In genomic region chr17:83340895-83341524, GRCm38 (mm10) we compare ENCODE assay signal across 19 mouse cellular contexts. TPM values are rescaled to one million over a fixed set of nuclear protein-coding genes. Genes with fewer than 3 reads are reported as not detected.
DNase-seq lines count a peak whose midpoint lies in the region; ATAC-seq and TF ChIP-seq lines count a peak whose summit lies in the region.
"Had no signal": no experiment of that assay in that cellular context is flagged by ENCODE, and none has a peak within 500 bp of the region (broad histone marks: within the 10 kb centered on the region; RNA-seq: fewer than 3 reads in every experiment).

No protein-coding gene starts in this region.

- H3K4me2 ChIP-seq in liver, embryonic 12.5 days: peak overlapping the region; percentile 24; the same call in 1 of the 2 replicates
- H3K4me2 ChIP-seq in liver, embryonic 11.5 days: no peak overlapping the region
- H3K4me2 ChIP-seq: forebrain, embryonic 13.5 days; midbrain, embryonic 12.5 days had no signal

- H3K4me1 ChIP-seq in heart, embryonic 10.5 days: peaks cover 10% of the 10 kb centered on the region
- H3K4me1 ChIP-seq in liver, embryonic 12.5 days: 0 out of 2 replicates have a peak, but pooled peaks cover 12% of the 10 kb centered on the region
- peaks cover 5% of the 10 kb centered on the region for H3K4me1 ChIP-seq in liver, embryonic 11.5 days (replicated peaks; ENCODE audit: control insufficient read depth, insufficient read depth, low read length)
- peaks cover 2% of the 10 kb centered on the region; the same call in 1 of the 2 replicates for H3K4me1 ChIP-seq in lung, adult 2 months (ENCODE audit: control insufficient read depth, insufficient read depth, low read length)
- H3K4me1 ChIP-seq: forebrain, embryonic 13.5 days; midbrain, embryonic 12.5 days had no signal

- ATAC-seq in liver, embryonic 12.5 days: no peak
- ATAC-seq in liver, embryonic 11.5 days (replicated peaks; ENCODE audit: low FRiP score): no peak
- no peak for ATAC-seq in inflammation-experienced regulatory T-cells, adult 6 months
- ATAC-seq: forebrain, embryonic 13.5 days; hindbrain, postnatal 0 days had no signal

- WGBS in heart, embryonic 10.5 days: 40% methylated on average over 16 of the region's 16 CpGs
- WGBS in liver, embryonic 12.5 days (ENCODE audit: insufficient replicate concordance): 50% methylated on average over 16 of the region's 16 CpGs
- WGBS in liver, embryonic 11.5 days: 54% methylated on average over 16 of the region's 16 CpGs
- WGBS in lung, adult 2 months: 42% methylated on average over 16 of the region's 16 CpGs

- H3K9me3 ChIP-seq in heart, embryonic 10.5 days: no peaks in the 10 kb centered on the region
- H3K9me3 ChIP-seq in liver, embryonic 12.5 days (replicated peaks): no peaks in the 10 kb centered on the region
- H3K9me3 ChIP-seq in liver, embryonic 11.5 days (ENCODE audit: control insufficient read depth, low read length): no peaks in the 10 kb centered on the region
- H3K9me3 ChIP-seq: forebrain, embryonic 13.5 days; midbrain, embryonic 12.5 days had no signal

- H3K27ac ChIP-seq in heart, embryonic 10.5 days: peak overlapping the region; percentile 53
- no peak overlapping the region for H3K27ac ChIP-seq in liver, embryonic 12.5 days
- H3K27ac ChIP-seq in liver, embryonic 11.5 days (ENCODE audit: low read depth, low read length): no peak overlapping the region
- H3K27ac ChIP-seq: forebrain, embryonic 13.5 days; hindbrain, postnatal 0 days; macrophage; midbrain, embryonic 12.5 days had no signal

- H3K4me3 ChIP-seq in heart, embryonic 10.5 days: no peak overlapping the region
- no peak overlapping the region for H3K4me3 ChIP-seq in liver, embryonic 12.5 days
- H3K4me3 ChIP-seq in liver, embryonic 11.5 days (ENCODE audit: low read depth, low read length): no peak overlapping the region
- H3K4me3 ChIP-seq in lung, adult 2 months (replicated peaks; ENCODE audit: extremely low read depth, low read depth, low read length): peak overlapping the region; percentile 52
- H3K4me3 ChIP-seq: forebrain, embryonic 13.5 days; midbrain, embryonic 12.5 days had no signal

- no peak for TF ChIP-seq CTCF in lung, adult 2 months (IDR thresholded peaks at IDR 0.05; ENCODE audit: insufficient read depth, low read length)

- H3K27me3 ChIP-seq in heart, embryonic 10.5 days (ENCODE audit: insufficient read depth, poor library complexity, severe bottlenecking): no peaks in the 10 kb centered on the region
- H3K27me3 ChIP-seq in liver, embryonic 12.5 days (replicated peaks): peaks cover 4% of the 10 kb centered on the region; the same call in 1 of the 2 replicates
- H3K27me3 ChIP-seq in liver, embryonic 11.5 days (replicated peaks; ENCODE audit: control insufficient read depth, insufficient read depth, low read length): no peaks in the 10 kb centered on the region
- H3K27me3 ChIP-seq: forebrain, embryonic 13.5 days; midbrain, embryonic 12.5 days had no signal

- H3K9ac ChIP-seq in liver, embryonic 12.5 days: no peak overlapping the region
- no peak overlapping the region for H3K9ac ChIP-seq in liver, embryonic 11.5 days (ENCODE audit: low read depth, low read length)
- H3K9ac ChIP-seq: forebrain, embryonic 13.5 days; midbrain, embryonic 12.5 days had no signal

- TF ChIP-seq POLR2A in lung, adult 2 months (IDR thresholded peaks at IDR 0.05; ENCODE audit: borderline replicate concordance, extremely low read depth, low read depth, low read length): peak; percentile 46; the same call in 1 of the 2 replicates

- H3K36me3 ChIP-seq in heart, embryonic 10.5 days: no peaks in the 10 kb centered on the region
- H3K36me3 ChIP-seq in liver, embryonic 12.5 days: no peaks in the 10 kb centered on the region
- no peaks in the 10 kb centered on the region for H3K36me3 ChIP-seq in liver, embryonic 11.5 days (ENCODE audit: control insufficient read depth, insufficient read depth, low read length)
- H3K36me3 ChIP-seq: midbrain, embryonic 12.5 days had no signal

- DNase-seq in heart, embryonic 10.5 days (ENCODE audit: low spot score): peak; percentile 72
- no peak for DNase-seq in heart, postnatal 25 days (ENCODE audit: low spot score)
- DNase-seq in liver, embryonic 11.5 days (ENCODE audit: low spot score): no peak
- DNase-seq in lung, adult 2 months: peak; percentile 59
- peak; percentile 82 for DNase-seq in lung, postnatal 36 days
- no peak for DNase-seq in cerebellum, postnatal 25 days
- DNase-seq: adrenal gland, postnatal 10 days; cerebellum, adult 9-10 months; gastrocnemius, postnatal 25 days; kidney, adult 9 months; kidney, postnatal 36 days; layer of hippocampus, adult 9-11 months; right cerebral cortex, postnatal 25 days had no signal

- intact Hi-C loops in heart, postnatal 25 days (cut with DNase I): no loop called here

RNA-seq across cellular contexts. Expression of gene Eml4, which starts 9.7 kb away (rescaled TPM):
- 27.8 and 37.3 TPM in 2 replicates for polyA plus RNA-seq in heart, embryonic 10.5 days (2016; fragmentation: Nextera tagmentation; extraction: Ambion mirVana)
- total RNA-seq in heart, postnatal 25 days (2021): 1 to 10 TPM; 5.1 to 6.1 TPM
- 13.5 and 15.1 TPM in 2 replicates for polyA plus RNA-seq in liver, embryonic 12.5 days (2016; fragmentation: Nextera tagmentation; extraction: Ambion mirVana)
- polyA plus RNA-seq in liver, embryonic 11.5 days (2014; fragmentation: Nextera tagmentation; extraction: Ambion mirVana): 26.2 and 28.3 TPM in 2 replicates
- 6.9 and 10.6 TPM in 2 replicates for polyA plus RNA-seq in lung, adult 2 months (2012; rRNA removed)
- 10 to 100 TPM; 13.1 to 20.9 (median 19.4) TPM for polyA plus RNA-seq in inflammation-experienced regulatory T-cells, adult 6 months (2017; shearing (Covaris generic))

Comparison
In these comparisons a context has a peak if more than half of its experiments do, and no peak if none do; other contexts are left out.
1. DNase-seq: peak in heart, embryonic 10.5 days (single experiment), lung, adult 2 months (single experiment) and lung, postnatal 36 days (single experiment); none in heart, postnatal 25 days (single experiment), liver, embryonic 11.5 days (single experiment) and cerebellum, postnatal 25 days (0 of 2).